Mouse (Mus musculus) kidney, adult 2 months (tissue): Measurements from ENCODE around the gene Ttll5.

ENCODE experiments used
- CTCF ChIP-seq: fragments of 200-500 bp; conservative IDR thresholded peaks from 2 replicates; pipeline ENCODE4 v1.5.1; 2011; ENCODE audit warnings: low read depth, mild to moderate bottlenecking, control low read depth, low read length, moderate library complexity, mixed read lengths; ENCODE audit not compliant: insufficient read depth, insufficient read length
- POLR2A ChIP-seq: fragments of 200-500 bp; IDR thresholded peaks from one replicate; pipeline ENCODE4 v1.6.1; 2011; ENCODE audit warnings: low read depth, low read length, control low read depth

- no peak for TF ChIP-seq CTCF
- no peak for TF ChIP-seq POLR2A
Measured at GRCm38 (mm10) chr12:85960699-85961098, 136.2 kb downstream of the Ttll5 start.
